Mouse (Mus musculus) monocyte, adult 2 months (primary cell): Measurements from ENCODE around the gene Zfp84.

ENCODE experiments used
- DNase-seq, 2 experiments: peaks; one replicate each; pipeline ENCODE4 v3.0.0; 2022; ENCODE audit warnings: low spot score in 2 of 2, low read depth in 1 of 2

The Zfp84 gene

DNA sequence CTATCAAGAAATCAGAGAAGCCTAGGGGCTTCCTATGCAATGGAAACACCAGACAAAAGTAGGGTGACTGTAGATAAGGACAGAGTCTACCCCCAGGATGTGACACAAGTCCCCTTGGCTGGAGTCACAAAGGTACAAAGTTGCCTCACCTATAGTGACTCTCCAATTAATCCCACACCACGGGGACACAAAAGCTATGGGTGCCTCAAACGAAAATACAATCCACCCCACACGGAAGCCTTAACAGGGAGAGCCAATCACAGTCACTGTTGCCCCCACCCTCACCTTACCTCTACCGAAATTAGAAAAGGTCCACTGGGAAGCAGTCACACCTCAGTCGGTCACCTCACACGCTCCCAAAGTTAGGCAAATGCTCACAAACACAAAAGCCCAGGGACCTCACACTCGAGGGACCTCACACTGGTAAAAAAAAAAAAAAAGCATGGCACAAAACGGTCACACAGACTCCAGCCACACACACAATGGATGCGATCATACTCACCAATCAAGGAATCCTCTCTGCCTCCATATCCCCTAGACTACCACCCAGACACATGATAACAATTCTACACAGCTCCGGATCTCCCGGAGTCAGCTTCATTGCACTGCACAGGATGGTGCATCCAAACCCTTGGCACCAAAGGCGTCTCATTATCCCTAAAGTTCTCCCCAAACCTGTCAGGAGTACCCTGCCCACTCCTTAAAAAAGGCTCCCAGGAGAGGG, 46.9 kb downstream of the Zfp84 start:
- DNase-seq = no peak

DNA sequence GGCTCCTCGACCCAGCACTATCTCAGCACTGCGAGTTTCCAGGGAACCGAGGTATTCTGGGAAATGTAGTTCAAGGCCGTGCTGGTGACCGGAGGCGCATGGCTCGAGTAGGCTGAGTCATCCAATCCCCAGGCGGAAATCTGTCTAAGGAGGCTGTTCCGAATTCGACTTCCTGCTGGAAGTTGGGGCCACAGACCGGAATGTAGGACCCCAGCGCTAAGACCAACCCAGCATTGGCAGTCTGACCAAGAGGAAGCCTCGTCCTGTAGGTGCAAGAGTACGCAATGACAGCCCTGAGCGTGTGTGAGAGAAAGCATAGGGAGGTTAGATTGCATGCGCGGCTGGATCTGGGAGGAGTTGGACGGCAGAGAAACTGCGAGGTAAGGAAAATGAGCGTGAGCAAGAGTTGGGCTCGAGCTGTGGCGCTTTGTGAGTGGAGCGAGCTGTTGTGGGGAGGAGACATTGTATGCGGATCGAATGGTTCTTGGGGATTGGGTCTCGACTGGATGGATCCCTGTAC, 47.6 kb downstream of the Zfp84 start, which contains the start of gene Zfp790:
Gene Zfp790, plus strand, starts transcription at position 205 of the 520 bp plus-strand sequence.
- peak; percentile 56 to 69 for DNase-seq

DNA sequence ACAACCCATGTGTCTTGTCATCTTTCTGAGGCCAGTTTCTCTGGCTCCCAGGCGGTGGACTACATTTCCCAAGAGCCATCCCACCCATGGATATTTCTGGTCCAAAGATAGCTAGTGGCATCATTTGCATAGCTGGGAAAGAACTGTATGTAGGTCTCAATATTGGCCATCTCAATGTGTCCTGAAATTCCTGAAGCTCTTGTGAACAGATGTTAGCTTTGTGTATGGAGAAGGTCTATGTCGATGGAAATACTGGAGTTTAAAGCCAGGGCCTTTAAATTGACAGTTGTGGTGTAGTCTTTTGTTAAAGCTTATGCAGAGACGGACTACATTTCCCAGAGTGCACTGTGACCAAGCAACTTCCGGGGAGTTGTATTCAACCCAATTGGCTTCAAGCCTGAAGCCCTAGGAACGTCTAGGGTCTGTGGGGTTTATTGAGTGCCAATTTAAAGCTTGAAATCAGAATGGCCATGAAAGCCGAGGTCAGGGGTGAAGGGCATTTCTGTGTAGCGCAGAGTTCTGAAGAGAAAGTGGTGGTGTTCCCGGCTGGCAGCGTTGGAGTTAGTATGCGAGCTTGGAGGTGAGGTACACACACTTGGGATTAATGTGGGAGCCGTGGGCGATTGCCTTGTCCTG, 50.4 kb downstream of the Zfp84 start:
- peak; percentile 19 to 24 for DNase-seq

DNA sequence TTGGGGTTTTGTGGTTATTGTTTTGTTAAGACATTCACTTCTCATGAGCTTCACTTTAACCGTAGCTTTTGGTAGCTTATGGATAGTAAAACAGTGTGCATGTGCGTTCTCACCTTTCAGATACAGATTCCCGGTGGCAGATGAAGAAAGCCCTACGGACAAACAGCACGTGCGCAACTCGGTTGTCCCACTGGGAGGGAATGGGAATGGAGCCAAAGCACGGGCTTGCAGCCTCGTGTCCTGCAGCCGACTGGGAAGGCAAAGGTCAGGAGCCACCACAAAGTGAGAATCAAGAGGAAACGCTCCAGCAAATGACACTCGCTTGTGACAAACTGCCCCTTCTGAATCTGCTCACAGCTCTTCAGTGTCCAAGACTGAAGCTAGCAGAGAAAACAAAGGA, 59.6 kb downstream of the Zfp84 start:
- DNase-seq = no peak
